Mouse (Mus musculus) c-Kit-negative CD71-positive TER-119-positive erythroid progenitor cells, embryonic 14.5 days (primary cell): ENCODE measurements around the gene Hyal3.
A peak's percentile ranks its signal among the peaks of the same experiment; 100 is the strongest.

ENCODE experiments used
- DNase-seq: peaks from one replicate; pipeline ENCODE4 v3.0.0-alpha.2; 2013; ENCODE audit warnings: low read depth, low spot score

The Hyal3 gene

DNA sequence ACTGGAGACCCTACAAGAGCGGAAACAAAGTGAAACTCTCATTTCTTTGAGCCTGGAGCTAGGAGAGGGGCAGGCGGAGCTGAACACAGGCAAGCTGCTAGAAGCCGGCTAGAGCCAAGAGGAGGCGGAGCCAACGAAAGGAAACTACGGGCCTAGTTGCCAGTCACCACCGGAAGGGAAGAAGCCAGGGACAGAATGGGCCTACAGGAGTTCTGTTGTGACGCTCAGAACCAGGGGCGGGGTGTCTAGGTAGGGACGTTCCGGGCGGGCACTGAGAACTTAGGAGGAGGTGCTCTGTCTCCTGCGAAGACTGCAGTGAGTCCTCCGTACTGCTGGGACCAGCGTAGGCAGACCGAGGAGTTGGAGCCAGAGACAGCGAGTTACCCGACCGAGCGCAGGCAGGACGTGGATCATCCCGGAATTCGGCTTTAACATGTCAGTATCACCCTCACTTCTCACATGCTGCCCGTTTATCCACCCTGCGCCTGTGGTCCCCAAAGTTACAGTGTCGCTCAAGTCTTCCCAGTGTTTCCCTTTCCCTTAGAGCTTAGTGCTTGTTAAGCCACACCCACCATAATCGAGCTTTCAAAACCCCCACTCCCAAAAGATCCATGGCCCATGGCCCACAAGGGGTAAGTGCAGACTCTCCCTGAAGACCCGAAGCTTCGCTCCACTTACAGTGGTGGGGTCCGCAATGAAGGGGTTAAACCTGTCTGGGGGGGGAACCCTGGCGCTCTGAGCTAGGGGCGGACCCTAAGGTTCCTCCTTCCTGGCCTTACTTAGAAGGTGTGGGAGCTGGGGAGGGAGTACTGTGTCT, at the start of gene Hyal3:
Hyal3 (plus strand) TSS at position 318 of the 817 bp plus-strand sequence.
- peak; percentile 81 for DNase-seq

- peak; percentile 75 for DNase-seq
These were observed 46.7 kb upstream of the Hyal3 start, which contains the start of gene Tmem115 for GRCm38 (mm10) chr9:107533791-107534407. Gene Tmem115 (plus strand): TSS chr9:107533945.

GRCm38 (mm10) chr9:107534408-107535202, 46.0 kb upstream of the Hyal3 start:
- DNase-seq, result no peak

DNA sequence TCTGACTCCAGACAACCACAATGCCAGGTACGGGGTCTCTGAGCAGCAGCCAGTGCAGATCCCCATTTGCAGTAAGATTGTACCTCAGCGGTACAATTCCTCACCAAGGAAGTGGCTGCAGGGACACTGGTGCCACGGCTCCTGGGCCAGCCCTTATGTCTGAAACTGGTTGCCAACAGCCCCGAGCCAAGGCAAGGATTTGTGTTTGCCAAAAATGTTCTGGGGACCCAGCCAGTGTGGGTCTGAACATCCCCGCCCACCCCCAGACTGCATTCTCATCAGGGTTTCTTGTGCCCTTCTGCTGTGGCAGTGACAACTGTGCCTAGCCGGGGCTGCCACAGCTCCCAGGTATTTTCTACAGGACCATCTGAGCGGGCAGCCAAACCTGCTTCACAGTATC, 42.4 kb upstream of the Hyal3 start:
- DNase-seq, result no peak

DNA sequence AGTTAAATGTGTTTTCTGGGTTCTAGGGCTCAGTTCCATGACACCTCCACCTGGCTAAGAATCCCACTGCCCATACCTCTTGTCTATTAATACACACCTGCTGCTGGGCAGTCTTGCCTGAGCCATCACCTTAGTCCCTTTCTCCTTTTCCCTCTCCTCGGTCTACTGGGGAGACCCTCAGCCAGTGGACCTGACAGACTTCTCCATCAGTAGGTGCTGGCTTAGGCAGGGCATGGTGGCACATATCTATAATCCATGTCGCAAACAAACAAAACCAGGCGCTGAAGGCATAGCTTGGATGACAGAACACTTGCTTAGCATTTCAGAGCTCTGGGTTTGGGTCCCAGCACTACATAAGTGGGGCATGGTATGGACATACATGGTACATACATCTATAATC, 41.9 kb upstream of the Hyal3 start:
- DNase-seq, result no peak

DNA sequence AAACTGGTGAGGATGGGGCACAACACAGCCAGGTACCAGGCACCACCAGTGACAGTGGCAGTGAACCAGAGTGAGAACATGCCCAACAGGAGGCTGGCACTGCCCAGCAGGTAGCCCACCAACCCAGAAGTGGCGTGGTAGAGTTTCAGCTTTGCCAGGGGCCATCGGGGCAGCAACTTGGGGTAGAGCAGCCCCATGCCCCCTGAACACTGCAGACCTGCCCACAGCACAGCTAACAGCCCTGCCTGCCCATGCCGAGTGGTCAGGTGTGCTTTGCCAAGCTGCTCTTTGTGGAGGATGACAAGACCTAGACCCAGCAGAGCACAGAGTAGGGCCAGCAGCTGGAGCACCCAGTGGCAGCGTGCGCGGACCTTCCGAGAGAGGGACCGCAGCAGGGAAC, 40.7 kb upstream of the Hyal3 start:
- no peak for DNase-seq

- no peak for DNase-seq
These were observed 40.2 kb upstream of the Hyal3 start for GRCm38 (mm10) chr9:107540420-107540819.

GRCm38 (mm10) chr9:107541005-107541404, 39.6 kb upstream of the Hyal3 start:
- DNase-seq, result no peak

DNA sequence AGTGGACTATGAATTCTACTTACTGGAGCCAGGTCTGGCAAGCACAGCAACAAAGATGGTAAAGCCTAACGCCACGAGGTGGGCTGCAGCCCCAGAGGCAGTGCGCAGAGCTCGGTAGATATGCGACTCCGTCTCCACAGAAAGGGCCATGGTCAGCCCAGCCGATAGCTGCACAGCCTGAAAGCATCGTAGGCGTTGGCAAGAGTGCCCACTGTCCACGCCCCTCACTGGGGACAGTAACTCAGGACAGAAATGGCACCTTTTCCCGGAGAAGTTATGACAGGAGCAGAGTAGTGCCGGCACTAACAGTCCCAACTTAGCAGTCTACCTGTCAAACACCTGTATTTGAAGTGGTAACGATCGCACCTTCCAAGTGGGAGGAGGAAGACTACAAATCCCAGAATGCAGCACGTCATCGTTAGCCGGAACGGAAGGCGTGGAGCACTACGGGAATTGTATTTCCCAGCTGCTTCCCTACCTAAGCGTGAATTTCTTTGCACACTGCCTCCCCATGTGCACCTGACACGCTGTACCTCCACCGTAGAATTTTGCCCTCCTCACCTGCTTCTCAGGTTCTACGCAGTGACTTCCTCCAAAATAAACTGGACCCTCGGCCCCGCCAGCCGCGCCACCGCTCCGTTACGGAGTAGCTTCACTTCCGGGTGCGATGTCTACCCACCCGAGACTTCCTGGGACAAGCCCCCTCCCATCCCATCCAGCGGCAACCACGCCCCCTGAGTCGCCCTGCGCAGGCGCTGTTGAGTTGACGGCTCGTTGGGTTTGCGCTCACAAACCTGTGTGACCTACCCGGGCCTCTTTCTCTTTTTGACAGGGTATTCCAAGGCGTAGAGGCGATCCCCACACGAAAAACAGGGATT, 38.9 kb upstream of the Hyal3 start, which contains the start of the genes Cyb561d2 and Nprl2:
Cyb561d2 (minus strand) TSS at position 720 of the 878 bp plus-strand sequence.
Nprl2 (plus strand) TSS at position 753 of the 878 bp plus-strand sequence.
- peak; percentile 71 for DNase-seq

DNA sequence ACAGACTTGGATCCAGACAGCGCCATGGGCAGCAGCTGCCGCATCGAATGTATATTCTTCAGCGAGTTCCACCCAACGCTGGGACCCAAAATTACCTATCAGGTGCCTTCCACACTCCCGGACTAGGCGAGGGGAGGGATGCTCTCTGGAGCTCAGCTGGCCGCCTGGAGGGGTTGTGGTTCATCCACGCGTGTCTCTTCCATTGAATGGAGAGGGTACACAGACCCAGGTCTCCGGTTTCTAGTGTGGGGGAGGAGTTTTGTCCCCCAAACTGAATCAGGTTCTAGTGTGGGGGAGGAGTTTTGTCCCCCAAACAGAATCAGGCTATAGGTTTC, 38.3 kb upstream of the Hyal3 start:
- DNase-seq, result no peak

GRCm38 (mm10) chr9:107542721-107543120, 37.9 kb upstream of the Hyal3 start:
- no peak for DNase-seq

DNA sequence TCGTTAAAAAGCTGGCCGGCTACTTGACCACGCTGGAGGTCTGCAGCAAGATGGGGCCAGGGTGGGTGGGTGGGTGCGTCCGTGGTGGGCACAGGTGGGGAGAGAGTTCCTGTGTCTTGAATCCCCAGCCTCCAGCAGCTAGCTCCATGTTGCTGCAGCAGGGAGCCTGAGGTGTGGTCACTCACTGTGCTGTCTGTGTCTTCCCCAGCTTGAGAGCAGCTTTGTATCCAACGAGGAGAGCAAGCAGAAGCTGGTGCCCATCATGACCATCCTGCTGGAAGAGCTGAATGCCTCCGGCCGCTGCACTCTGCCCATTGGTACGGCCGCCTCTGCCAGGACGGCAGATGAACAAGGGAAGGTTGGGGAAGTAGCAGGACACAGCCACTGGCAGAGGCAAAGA, 37.3 kb upstream of the Hyal3 start:
- no peak for DNase-seq

DNA sequence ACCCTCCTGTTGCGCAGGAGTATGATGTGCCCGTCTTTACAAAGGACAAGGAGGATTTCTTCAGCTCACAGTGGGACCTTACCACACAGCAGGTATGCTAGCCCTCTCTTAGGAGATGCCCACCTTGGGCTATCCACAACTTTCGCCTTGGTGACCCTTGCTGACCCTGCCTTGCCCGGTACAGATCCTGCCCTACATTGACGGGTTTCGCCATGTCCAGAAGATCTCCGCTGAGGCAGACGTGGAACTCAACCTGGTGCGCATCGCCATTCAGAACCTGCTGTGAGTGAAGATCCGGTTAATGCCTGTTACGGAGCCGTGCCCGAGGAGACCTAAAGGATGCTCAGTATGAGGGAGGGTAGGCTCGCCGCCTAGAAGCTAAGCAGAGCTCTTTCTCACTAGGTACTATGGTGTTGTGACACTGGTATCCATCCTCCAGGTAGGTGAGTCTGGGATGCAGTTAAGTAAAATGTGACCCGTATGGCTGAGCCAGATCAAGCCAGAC, 36.4 kb upstream of the Hyal3 start:
- no peak for DNase-seq

GRCm38 (mm10) chr9:107544729-107545128, 35.9 kb upstream of the Hyal3 start:
- DNase-seq, result no peak

DNA sequence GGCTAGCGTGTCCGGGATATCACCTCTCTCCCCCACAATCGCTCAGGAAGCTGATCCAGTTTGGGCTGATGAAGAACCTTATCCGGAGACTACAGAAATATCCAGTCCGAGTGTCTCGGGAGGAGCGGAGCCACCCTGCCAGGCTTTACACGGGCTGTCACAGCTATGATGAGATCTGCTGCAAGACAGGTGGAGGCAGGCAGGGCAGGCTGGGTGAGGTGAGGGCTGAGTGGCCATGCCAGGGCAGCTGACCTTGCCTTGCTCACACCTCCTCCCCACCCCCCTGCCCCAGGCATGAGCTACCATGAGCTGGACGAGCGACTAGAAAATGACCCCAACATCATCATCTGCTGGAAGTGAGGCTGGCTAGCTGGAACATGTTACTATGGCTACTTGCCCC, 35.4 kb upstream of the Hyal3 start:
- DNase-seq, result no peak

DNA sequence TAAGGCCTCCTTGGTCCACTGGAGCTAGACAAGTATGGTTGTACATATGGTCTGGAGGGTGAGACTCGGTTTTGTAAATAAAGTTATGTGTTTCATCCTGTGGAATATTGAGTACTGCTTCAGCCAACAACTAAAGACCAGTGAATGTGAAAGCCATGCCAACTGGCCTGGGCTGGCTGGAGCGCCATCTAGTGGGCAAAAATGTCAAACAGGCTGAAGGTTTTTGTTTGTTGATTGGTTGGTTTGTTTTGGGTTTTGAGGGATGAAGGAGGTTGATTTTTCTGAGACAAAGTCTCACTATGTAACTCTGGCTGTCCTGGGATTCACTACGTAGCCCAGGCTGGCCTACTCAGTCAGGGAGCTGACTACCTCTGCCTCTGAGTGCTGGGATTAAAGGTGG, 35.0 kb upstream of the Hyal3 start:
- peak; percentile 65 for DNase-seq

DNA sequence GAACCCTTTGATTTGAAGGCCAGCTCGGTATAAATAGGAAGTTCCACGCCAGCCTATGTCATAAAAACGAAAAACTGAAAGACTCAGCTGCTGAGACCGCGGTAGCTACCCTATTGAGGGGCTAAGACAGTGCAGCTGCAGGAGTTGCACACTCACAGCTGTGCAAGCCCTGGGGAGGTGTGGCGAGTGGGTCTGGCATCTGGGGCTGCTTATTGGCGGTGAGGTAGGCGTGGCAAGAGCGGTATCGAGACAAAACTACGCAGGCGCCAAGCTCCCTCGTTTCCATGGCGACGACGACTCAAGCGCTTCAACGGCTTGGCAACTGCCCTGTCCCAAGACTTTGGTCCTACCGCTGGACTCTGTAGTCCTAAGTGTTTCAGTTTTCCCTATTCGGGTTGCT, 33.6 kb upstream of the Hyal3 start, which contains the start of gene Zmynd10:
Zmynd10 (plus strand) TSS at position 273 of the 400 bp plus-strand sequence.
- DNase-seq, result peak; percentile 85

- DNase-seq, result no peak
These were observed 32.7 kb upstream of the Hyal3 start for GRCm38 (mm10) chr9:107547957-107548356.

- no peak for DNase-seq
These were observed 31.8 kb upstream of the Hyal3 start for GRCm38 (mm10) chr9:107548820-107549219.

DNA sequence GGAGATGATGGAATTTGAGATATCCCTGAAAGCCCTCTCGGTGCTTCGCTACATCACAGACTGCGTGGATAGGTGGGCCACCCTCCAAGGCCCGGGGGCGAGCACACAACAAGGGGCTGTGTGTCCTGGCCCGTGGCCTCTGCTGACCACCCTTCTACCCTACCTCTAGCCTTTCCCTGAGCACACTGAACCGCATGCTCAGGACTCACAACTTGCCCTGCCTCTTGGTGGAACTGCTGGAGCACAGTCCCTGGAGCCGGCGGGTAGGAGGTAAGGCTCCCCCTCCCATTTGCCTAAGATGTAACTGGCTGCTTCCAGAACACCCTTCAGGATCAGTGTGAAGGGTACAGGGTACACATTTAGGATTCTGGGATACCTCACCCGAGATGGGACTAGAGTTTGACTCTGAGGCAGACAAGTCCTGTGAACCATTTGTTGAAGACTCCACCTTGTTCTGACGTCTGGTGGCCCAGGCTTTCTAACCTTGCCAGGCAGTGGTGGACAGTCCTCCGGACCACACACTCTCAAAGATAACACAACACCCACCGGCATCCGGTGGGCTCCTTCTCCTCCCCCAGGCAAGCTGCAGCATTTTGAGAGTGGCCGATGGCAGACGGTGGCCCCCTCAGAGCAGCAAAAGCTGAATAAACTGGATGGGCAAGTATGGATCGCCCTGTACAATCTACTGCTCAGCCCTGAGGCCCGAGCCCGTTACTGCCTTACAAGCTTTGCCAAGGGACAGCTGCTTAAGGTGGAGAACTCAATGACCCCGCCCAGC, 31.1 kb upstream of the Hyal3 start:
- DNase-seq, result no peak
